Mouse (Mus musculus) G1E-ER4 (cell line): Measurements from ENCODE around the gene Hmga1b. TPM values are rescaled to one million over a fixed set of nuclear protein-coding genes. Genes with fewer than 3 reads are reported as not detected.
"Not testable (repeated sequence)": the region's sequence is repeated elsewhere in the genome, so short reads cannot be mapped to it uniquely, and the experiment has no call there.

Experiments
- GATA1 ChIP-seq: IDR thresholded peaks from one replicate; pipeline ENCODE4 v1.8.0; 2012; ENCODE audit warnings: low read length, inconsistent platforms
- polyA plus RNA-seq: library from polyadenylated mRNA; stranded (reverse); fragments of >175 nt; gene quantifications from 2 replicates; pipeline ENCODE4 v1.2.3, GENCODE M21; 2012

Gene Hmga1b
- polyA plus RNA-seq: 2,256 and 2,629 TPM in 2 replicates

DNA sequence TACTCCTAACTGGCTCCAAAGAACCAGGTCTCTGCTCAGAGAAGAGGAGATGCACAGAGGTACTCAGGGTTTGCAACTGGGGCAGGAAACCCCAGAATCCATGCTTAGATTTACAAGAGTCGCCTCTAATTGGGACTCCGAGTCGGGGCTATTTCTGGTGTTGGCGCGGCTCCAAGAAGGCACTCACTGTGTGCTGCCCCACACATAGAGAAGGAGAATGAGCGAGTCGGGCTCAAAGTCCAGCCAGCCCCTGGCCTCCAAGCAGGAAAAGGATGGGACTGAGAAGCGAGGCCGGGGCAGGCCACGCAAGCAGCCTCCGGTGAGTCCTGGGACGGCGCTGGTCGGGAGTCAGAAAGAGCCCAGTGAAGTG lies at the start of gene Hmga1b:
Gene Hmga1b, plus strand, starts transcription at position 123 of the 370 bp plus-strand sequence.
- TF ChIP-seq GATA1: not testable (repeated sequence)

- TF ChIP-seq GATA1: no peak
Observed at GRCm38 (mm10) chr11:120713580-120714518, 48.7 kb upstream of the Hmga1b start, which contains the start of the genes Cenpx and Lrrc45. Cenpx (minus strand) TSS chr11:120713738. Lrrc45 (plus strand) TSS chr11:120713925.

GRCm38 (mm10) chr11:120714546-120714945 lies 48.0 kb upstream of the Hmga1b start:
- TF ChIP-seq GATA1: no peak

GRCm38 (mm10) chr11:120715131-120715530 lies 47.5 kb upstream of the Hmga1b start:
- TF ChIP-seq GATA1: no peak

DNA sequence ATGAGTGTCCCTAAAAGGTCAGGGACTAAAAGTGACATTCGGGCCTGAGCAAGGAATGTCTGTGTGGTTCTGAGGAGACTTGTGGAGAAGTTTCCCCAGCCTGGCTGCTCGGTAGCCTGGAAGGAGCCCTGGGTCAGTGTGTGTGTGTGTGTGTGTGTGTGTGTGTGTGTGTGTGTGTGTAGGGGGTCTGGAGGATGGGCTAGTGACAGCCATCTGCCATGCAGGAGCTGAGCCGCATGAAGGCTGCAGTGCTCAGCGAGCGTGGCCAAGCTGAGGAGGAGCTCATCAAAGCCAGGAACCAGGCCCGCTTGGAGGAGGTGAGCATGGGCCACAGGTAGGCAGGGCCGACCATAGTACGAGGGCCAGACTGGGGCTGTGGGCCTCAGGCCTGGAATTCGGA lies 43.4 kb upstream of the Hmga1b start:
- no peak for TF ChIP-seq GATA1

- TF ChIP-seq GATA1: no peak
Observed at GRCm38 (mm10) chr11:120719841-120720376, 42.7 kb upstream of the Hmga1b start.

DNA sequence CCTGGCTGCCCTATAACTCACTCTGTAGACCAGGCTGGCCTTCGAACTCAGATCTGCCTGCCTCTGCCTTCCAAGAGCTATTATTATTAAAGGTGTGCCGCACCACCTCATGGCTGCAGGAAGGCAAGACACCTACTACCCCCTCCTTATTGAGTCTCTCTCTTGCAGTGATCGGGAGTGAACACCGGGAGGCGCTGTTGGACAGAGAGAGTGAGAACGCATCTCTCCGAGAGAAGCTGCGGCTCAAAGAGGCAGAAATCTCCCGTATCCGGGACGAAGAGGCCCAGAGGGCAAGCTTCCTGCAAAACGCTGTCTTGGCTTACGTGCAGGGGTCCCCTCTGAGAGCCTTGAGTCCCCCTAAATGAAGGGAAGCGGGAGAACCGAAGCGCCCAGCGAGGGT lies 42.1 kb upstream of the Hmga1b start:
- TF ChIP-seq GATA1: no peak

DNA sequence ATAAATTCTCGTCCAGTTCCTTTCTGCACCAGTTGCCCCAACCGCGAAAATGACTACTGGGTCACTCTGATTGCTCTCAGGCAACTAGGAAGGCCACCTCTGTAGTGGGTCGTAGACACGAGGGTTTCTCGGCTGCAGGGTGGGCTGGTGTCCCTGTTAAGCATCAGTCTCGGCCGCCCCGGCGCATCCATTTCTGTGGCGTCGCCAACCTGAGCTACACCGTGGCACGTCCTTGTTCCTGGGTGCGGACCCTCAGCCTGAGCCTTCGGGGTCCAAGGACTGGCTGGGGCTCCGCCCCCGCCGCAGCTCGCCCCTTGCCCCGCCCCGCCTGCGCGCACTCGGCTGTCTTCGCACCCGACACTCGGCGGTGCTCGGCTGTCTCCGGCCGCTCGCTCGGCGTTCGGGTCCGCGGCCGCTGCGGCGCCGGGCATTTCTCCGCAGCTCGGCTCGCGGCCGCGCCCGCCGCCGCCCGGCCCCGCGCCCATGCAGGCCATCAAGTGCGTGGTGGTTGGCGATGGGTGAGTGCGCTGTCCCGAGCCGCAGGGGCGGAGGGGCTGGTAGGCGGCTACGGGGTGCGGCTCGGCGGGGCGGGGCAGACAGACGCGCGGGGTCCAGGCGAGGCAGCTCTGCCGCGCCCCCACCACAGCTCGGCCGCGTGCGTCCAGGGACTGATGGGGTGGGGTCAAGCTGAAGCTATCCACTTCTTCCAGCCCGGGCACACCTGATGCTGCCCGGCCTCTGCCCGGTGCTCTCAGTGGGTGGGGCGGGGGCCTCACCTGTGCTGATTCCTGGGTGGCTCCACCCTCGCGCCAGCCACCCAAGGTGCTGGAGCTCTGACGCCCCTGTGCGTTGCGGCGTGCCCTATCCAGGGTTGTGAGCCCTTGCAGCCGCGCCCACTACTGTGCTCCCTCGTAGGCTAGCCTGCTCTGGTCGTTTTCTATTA lies 41.2 kb upstream of the Hmga1b start, which contains the start of gene Rac3:
Gene Rac3, plus strand, starts transcription at position 347 of the 943 bp plus-strand sequence.
- no peak for TF ChIP-seq GATA1

- no peak for TF ChIP-seq GATA1
Observed at GRCm38 (mm10) chr11:120722067-120722630, 40.4 kb upstream of the Hmga1b start.

DNA sequence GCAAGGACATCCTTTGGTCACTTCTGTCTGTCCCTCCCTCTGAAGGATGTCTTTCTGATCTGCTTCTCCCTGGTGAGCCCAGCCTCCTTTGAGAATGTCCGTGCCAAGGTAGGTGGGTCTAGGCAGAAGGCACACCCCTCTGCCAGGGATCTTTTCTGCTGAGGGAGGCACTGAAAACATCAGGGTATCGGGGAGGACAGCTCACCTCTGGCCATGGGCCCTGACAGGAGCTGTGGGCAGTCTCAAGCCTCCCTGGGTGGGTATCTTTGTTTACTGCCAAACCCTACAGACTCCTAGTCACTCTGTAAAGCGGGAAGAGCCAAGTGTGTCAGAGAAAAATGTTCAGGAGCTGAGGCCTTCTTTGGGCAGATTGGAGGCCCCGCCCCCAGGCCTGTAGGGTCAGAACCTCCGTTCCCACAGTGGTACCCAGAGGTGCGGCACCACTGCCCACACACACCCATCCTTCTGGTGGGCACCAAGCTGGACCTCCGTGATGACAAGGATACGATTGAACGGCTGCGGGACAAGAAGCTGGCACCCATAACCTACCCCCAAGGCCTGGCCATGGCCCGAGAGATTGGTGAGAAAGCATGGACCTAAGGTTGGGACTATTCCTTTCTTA lies 39.7 kb upstream of the Hmga1b start:
- TF ChIP-seq GATA1: no peak

DNA sequence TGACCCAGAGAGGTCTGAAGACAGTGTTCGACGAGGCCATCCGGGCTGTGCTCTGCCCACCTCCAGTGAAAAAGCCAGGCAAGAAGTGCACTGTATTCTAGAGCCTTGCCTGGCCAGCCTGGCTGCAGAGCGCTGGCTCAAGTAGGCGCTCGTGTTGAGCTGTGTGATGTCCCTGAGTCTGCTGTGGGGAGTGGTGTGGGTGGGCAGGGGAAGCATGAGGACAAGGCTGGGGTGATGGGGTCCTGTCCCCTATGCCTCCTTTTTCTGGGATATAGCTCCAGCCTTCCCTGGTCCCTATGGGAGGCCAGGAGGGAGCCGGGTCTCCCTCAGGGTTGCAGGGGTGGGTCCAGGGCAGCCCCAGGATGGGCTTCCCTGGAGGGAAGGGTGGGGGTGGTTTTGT lies 39.1 kb upstream of the Hmga1b start:
- TF ChIP-seq GATA1: no peak

- TF ChIP-seq GATA1: no peak
Observed at GRCm38 (mm10) chr11:120726243-120727168, 36.1 kb upstream of the Hmga1b start.

GRCm38 (mm10) chr11:120727169-120727527 lies 35.4 kb upstream of the Hmga1b start, which contains the start of gene Dcxr:
Dcxr (minus strand) TSS chr11:120727281.
- TF ChIP-seq GATA1: no peak

DNA sequence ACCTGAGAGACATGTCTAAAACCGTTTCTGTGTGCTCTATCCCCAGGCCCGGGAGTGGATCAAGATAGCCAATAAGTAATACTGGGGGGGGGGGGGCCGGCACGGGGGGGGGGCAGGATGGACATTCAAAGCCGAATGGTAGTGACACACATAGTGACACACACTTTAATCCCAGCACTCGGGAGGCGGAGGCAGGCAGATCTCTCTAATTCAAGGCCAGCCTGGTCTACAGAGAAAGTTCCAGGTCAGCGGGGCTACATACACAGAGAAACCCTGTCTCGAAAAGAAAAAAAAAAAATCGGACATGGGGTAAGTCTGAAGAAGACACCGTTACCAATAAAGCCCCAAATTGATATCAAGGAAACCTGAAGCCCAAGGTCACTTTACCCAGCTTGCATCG lies 35.0 kb upstream of the Hmga1b start:
- no peak for TF ChIP-seq GATA1
